Mouse (Mus musculus): ENCODE data around the gene Zbtb14. TPM values are rescaled to one million over a fixed set of nuclear protein-coding genes. Genes with fewer than 3 reads are reported as not detected.

Gene Zbtb14
- polyA plus RNA-seq (2014; fragmentation: Illumina TruSeq; extraction: RNeasy Lipid Tissue Mini Kit (QIAGEN cat#74804); ENCODE audit: low read depth, low replicate concordance) = 15.4 TPM

GRCm38 (mm10) chr17:69382511-69383100 lies at the start of gene Zbtb14:
TSS of gene Zbtb14 (plus strand) at chr17:69383050.

GRCm38 (mm10) chr17:69438990-69439491 lies 56.2 kb downstream of the Zbtb14 start, which contains the start of gene Akain1:
TSS of gene Akain1 (plus strand) at chr17:69439326.

Other genes starting within 250 kb of the Zbtb14 start
- gene Akain1, start 56.3 kb downstream of the Zbtb14 start, polyA plus RNA-seq (2014; fragmentation: Illumina TruSeq; extraction: RNeasy Lipid Tissue Mini Kit (QIAGEN cat#74804); ENCODE audit: low read depth, low replicate concordance) = not detected

Data from adipose tissue, adult 10 weeks (tissue).